Mouse (Mus musculus) ES-E14 (cell line): ENCODE data around the gene Clpp. TPM values are rescaled to one million over a fixed set of nuclear protein-coding genes. Genes with fewer than 3 reads are reported as not detected.
A peak's percentile ranks its signal among the peaks of the same experiment; 100 is the strongest.

Source experiments
- DNase-seq: peaks from one replicate; pipeline ENCODE4 v3.0.0-alpha.2; 2013; ENCODE audit warnings: low read depth, low spot score
- H3K27ac ChIP-seq: 2 replicates; pipeline ENCODE4 v1.5.1; 2012; ENCODE audit warnings: low read depth, mild to moderate bottlenecking, low read length, moderate library complexity, mixed read lengths; ENCODE audit not compliant: poor library complexity, insufficient read depth, severe bottlenecking
- H3K36me3 ChIP-seq: 2 replicates; pipeline ENCODE4 v1.6.1; 2012; ENCODE audit warnings: mild to moderate bottlenecking, low read length, moderate library complexity, mixed read lengths; ENCODE audit not compliant: control insufficient read depth, poor library complexity, insufficient read depth, severe bottlenecking
- H3K4me1 ChIP-seq, 2 experiments: fragments of 150-350 bp in 1 of 2; sonication (generic) in 1 of 2; 2 replicates each; pipeline ENCODE4 v1.6.1; 2012; ENCODE audit warnings: low read length in 2 of 2, mild to moderate bottlenecking in 1 of 2, mixed read lengths in 1 of 2; ENCODE audit not compliant: control insufficient read depth in 2 of 2, insufficient read depth in 2 of 2, poor library complexity in 1 of 2
- H3K4me3 ChIP-seq, 2 experiments: fragments of 150-350 bp in 1 of 2; sonication (generic) in 1 of 2; 2 replicates each; pipeline ENCODE4 v1.5.1; 2012; ENCODE audit warnings: low read length in 2 of 2, low read depth in 1 of 2, mild to moderate bottlenecking in 1 of 2, mixed read lengths in 1 of 2; ENCODE audit not compliant: insufficient read depth in 1 of 2, poor library complexity in 1 of 2, severe bottlenecking in 1 of 2
- H3K9ac ChIP-seq: 2 replicates; pipeline ENCODE4 v1.6.1; 2012; ENCODE audit warnings: low read depth, mild to moderate bottlenecking, low read length, mixed read lengths; ENCODE audit not compliant: poor library complexity, insufficient read depth, severe bottlenecking
- H3K9me3 ChIP-seq: fragments of 150-350 bp; sonication (generic); 2 replicates; pipeline ENCODE4 v1.6.1; 2012; ENCODE audit warnings: low read depth, mild to moderate bottlenecking, low read length; ENCODE audit not compliant: control insufficient read depth, insufficient read depth
- CHD2 ChIP-seq: IDR thresholded peaks from 2 replicates; pipeline ENCODE4 v1.6.1; 2014; ENCODE audit warnings: mild to moderate bottlenecking, low read depth, low read length, inconsistent platforms
- HCFC1 ChIP-seq: IDR thresholded peaks from 2 replicates; pipeline ENCODE4 v1.6.1; 2012; ENCODE audit warnings: low read length, inconsistent platforms, borderline replicate concordance; ENCODE audit not compliant: insufficient read depth
- MAFK ChIP-seq: IDR thresholded peaks from 2 replicates; pipeline ENCODE4 v1.6.1; 2014; ENCODE audit warnings: mild to moderate bottlenecking, low read depth, low read length, inconsistent platforms; ENCODE audit not compliant: insufficient read depth
- ZC3H11A ChIP-seq: IDR thresholded peaks from 2 replicates; pipeline ENCODE4 v1.6.1; 2012; ENCODE audit warnings: low read depth, mild to moderate bottlenecking, inconsistent platforms, low read length, borderline replicate concordance
- ZNF384 ChIP-seq: IDR thresholded peaks from 2 replicates; pipeline ENCODE4 v1.6.1; 2012; ENCODE audit warnings: low read depth, low read length, inconsistent platforms
- in situ Hi-C, 2 experiments: fragments of 600-800 bp; cut with MboI; formaldehyde crosslinking; loops; one replicate each; pipeline ENCODE4 v1.15.1; 2025; ENCODE audit warnings: low sequenced_read_pairs in 2 of 2, inconsistent platforms in 1 of 2; ENCODE audit not compliant: unreplicated experiment in 2 of 2
- total RNA-seq: library from RNA; depleted of rRNA; stranded (reverse); fragments of 300-350 nt; gene quantifications from 2 replicates; pipeline ENCODE4 v1.2.3, GENCODE M21; 2012; rRNA removed

Gene Clpp
- total RNA-seq, 1 experiment: 185 TPM

GRCm38 (mm10) chr17:57032854-57033253 lies 42.7 kb downstream of the Clpp start:
- TF ChIP-seq ZC3H11A (no peak), ZNF384 (no peak), CHD2 (no peak), MAFK (no peak), HCFC1 (no peak)
- Histone ChIP-seq H3K4me1 (peaks cover 3 to 8% of the 10 kb centered on the region in 2 experiments; a peak in 1 of 4 replicates), H3K36me3 (peaks cover 10% of the 10 kb centered on the region), H3K9ac (peak overlapping the region; percentile 80; the same call in 1 of the 2 replicates), H3K4me3 (peak overlapping the region; percentile 66 to 72; a peak in 3 of 4 replicates), H3K27ac (no peak overlapping the region), H3K9me3 (no peaks in the 10 kb centered on the region)
- in situ Hi-C loops: no loop called here
- no peak for DNase-seq

- DNase-seq: no peak
- in situ Hi-C loops: no loop called here
- TF ChIP-seq MAFK: no peak
- TF ChIP-seq ZC3H11A: no peak
- TF ChIP-seq CHD2: no peak
- TF ChIP-seq HCFC1: no peak
- TF ChIP-seq ZNF384: no peak
- Histone ChIP-seq H3K36me3 (no peaks in the 10 kb centered on the region), H3K9me3 (no peaks in the 10 kb centered on the region), H3K9ac (no peak overlapping the region), H3K4me1 (peaks cover 0 to 7% of the 10 kb centered on the region in 2 experiments; a peak in 2 of 4 replicates), H3K4me3 (peak overlapping the region in 1 of 2 experiments; percentile 27; a peak in 1 of 4 replicates), H3K27ac (no peak overlapping the region)
These were observed 48.9 kb downstream of the Clpp start for GRCm38 (mm10) chr17:57038978-57039377.

DNA sequence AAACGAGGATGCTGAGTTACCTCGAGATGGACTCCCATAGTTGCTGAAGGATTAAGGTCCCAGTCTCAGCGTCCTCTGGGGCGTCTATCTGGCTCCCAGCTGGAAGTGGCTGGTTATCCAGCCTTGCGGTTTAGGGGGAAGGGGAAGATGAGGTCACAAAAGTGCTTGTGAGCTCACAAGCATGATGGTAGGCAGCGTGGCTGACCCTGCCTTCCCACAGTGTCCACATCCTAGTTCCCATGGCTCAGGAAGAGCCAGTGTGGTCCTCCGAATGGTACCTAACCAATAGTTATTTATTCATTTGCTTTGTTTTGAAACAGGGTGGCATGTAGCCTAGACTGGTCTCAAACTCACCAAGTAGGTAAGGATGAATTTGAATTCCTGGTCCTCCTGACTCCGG lies 51.4 kb downstream of the Clpp start, which contains the start of gene Slc25a41:
Gene Slc25a41, minus strand, starts transcription at position 101 of the 400 bp plus-strand sequence.
- TF ChIP-seq HCFC1: no peak
- TF ChIP-seq ZC3H11A: no peak
- TF ChIP-seq CHD2: no peak
- TF ChIP-seq ZNF384: no peak
- no peak for TF ChIP-seq MAFK
- H3K4me3 ChIP-seq: no peak within 1 kb of the TSS
- H3K27ac ChIP-seq: no peak within 1 kb of the TSS
- DNase-seq: no peak
- no peaks in the 10 kb centered on the region for H3K36me3 ChIP-seq
- H3K4me1 ChIP-seq: peaks cover 0 to 7% of the 10 kb centered on the region in 2 experiments; a peak in 2 of 4 replicates
- in situ Hi-C loops: no loop called here
- H3K9ac ChIP-seq: no peak within 1 kb of the TSS
- H3K9me3 ChIP-seq: no peaks in the 10 kb centered on the region

Other genes with a start within 250 kb of the Clpp start
- 8.4 and 17.7 TPM in 2 replicates for gene Nrtn, start 232.8 kb upstream of the Clpp start, total RNA-seq
- gene Dus3l, start 225.5 kb upstream of the Clpp start, total RNA-seq: 70.2 and 108 TPM in 2 replicates
- 1.2 and 1.5 TPM in 2 replicates for gene Prr22, start 220.1 kb upstream of the Clpp start, total RNA-seq
- 15.8 and 22.5 TPM in 2 replicates for gene Rfx2, start 159.3 kb upstream of the Clpp start, total RNA-seq
- gene Acsbg2, start 115.9 kb upstream of the Clpp start, total RNA-seq: 0.58 and 0.90 TPM in 2 replicates
- 17.3 and 24.0 TPM in 2 replicates for gene 1700061G19Rik, start 114.8 kb upstream of the Clpp start, total RNA-seq
- 24.6 and 25.9 TPM in 2 replicates for gene Mllt1, start 54.9 kb upstream of the Clpp start, total RNA-seq
- gene Acer1, start 8.2 kb upstream of the Clpp start, total RNA-seq: 0.54 and 0.74 TPM in 2 replicates
- 37.1 and 39.5 TPM in 2 replicates for gene Alkbh7, start 7.0 kb downstream of the Clpp start, total RNA-seq
- gene Pspn, start 9.7 kb downstream of the Clpp start, total RNA-seq: not detected in 2 replicates
- 71.6 and 101 TPM in 2 replicates for gene Gtf2f1, start 21.0 kb downstream of the Clpp start, total RNA-seq
- gene Gm17949, start 21.2 kb downstream of the Clpp start, total RNA-seq: not detected in 2 replicates
- gene Khsrp, start 41.2 kb downstream of the Clpp start, total RNA-seq: 81.7 and 82.3 TPM in 2 replicates
- gene Slc25a41, start 51.3 kb downstream of the Clpp start, total RNA-seq: 0.37 and 0.40 TPM in 2 replicates
- gene Crb3, start 68.8 kb downstream of the Clpp start, total RNA-seq: 6.2 and 15.4 TPM in 2 replicates
- 5.2 and 5.9 TPM in 2 replicates for gene Slc25a23, start 69.6 kb downstream of the Clpp start, total RNA-seq
- 0.45 and 0.53 TPM in 2 replicates for gene Dennd1c, start 88.2 kb downstream of the Clpp start, total RNA-seq
- 0.32 and 0.89 TPM in 2 replicates for gene Tubb4a, start 97.5 kb downstream of the Clpp start, total RNA-seq
- 8.9 and 10.6 TPM in 2 replicates for gene Tnfsf9, start 115.0 kb downstream of the Clpp start, total RNA-seq
- gene Cd70, start 159.5 kb downstream of the Clpp start, total RNA-seq: 1.2 TPM in 1 of 2 replicates, not detected in the other
- 0.13 TPM in 1 of 2 replicates, not detected in the other for gene Tnfsf14, start 203.9 kb downstream of the Clpp start, total RNA-seq
- 0.22 and 0.37 TPM in 2 replicates for gene C3, start 237.8 kb downstream of the Clpp start, total RNA-seq